Mouse (Mus musculus): Measurements from ENCODE around the gene Map3k5.

DNA sequence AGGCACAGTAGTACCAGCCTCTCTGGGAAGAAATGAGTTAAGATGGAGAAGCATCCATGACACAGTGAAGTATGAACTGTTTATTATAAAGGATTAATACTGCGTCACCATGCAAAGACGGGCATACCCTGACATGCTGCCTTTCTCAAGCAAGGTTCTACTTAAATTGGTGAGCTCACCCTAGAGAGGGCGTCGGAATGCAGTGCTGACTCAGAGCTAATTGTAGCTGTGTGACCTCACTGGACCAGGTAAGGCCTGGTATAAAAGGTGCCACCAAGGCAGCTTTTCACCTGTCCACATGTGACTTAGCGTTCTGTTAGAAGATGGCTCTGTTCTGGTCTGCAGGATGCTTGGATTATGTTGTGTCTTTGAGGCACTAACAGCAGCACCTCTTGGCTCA is 225.0 kb downstream of the Map3k5 start:
- no peak for TF ChIP-seq CTCF (IDR thresholded peaks at IDR 0.05; ENCODE audit: control insufficient read depth, insufficient read depth, insufficient replicate concordance, low read depth, low read length)
- no peak for TF ChIP-seq POLR2A (IDR thresholded peaks at IDR 0.05; ENCODE audit: control insufficient read depth, low read depth, low read length)

Measured in testis, adult 2 months (tissue).